Mouse (Mus musculus): Measurements from ENCODE around the gene Slc26a1.
A peak's percentile ranks its signal among the peaks of the same experiment; 100 is the strongest.

Slc26a1 gene

DNA sequence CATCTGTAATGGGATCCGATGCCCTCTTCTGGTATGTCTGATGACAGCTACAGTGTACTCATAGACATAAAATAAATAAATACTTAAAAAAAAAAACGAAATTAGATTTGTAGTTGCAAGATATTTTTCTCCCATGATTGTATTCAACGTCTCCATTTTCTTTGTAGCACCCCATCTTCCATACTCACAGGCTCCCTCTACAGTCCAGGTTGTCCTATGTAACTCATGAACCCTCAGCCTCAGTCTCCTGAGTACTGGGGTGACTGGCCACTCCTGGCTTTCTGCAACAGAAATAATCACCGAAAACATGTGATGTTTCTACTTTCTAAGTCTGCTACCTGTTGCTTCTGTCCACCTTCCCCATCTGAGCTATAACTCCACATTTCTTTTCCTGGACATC is 15.8 kb upstream of the Slc26a1 start:
- DNase-seq (ENCODE audit: low read depth, low spot score): no peak

DNA sequence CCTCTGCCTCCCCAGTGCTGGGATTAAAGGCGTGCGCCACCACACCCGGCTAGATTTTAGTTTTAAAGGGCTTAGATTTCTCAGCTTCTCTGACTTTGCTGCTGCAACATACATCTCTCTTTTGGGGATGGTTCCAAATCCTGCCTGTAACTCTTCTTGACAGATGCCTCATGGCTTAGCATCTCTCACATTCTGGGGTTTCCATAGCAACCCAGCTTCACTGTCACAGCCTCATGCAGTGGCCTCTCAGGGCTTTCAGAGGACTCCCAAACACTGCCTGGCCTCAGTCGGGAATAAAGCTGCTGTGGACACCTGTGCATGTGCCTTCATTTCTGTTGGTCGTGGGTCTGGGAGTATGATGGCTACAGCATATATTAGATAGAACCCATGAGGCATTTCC is 13.7 kb upstream of the Slc26a1 start:
- no peak for DNase-seq (ENCODE audit: low read depth, low spot score)

DNA sequence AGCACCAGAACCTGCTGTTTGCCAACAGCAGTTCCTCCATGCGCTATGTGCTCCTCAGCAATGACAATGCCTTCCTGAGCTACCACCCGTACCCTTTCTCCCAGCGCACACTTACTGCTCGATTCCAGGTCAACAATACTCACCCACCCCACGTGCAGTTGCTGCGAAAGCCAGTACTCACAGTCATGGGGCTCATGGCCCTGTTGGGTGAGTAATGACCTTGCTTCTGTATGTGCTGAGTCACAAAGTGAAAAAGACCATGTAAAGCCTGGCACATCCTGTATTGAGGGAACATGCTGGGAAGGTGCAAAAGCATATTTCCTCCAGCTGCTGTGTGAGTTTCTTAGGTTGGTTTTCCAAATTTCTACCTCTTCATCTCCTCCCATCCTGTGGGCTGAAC is 5.5 kb upstream of the Slc26a1 start:
- no peak for DNase-seq (ENCODE audit: low read depth, low spot score)

DNA sequence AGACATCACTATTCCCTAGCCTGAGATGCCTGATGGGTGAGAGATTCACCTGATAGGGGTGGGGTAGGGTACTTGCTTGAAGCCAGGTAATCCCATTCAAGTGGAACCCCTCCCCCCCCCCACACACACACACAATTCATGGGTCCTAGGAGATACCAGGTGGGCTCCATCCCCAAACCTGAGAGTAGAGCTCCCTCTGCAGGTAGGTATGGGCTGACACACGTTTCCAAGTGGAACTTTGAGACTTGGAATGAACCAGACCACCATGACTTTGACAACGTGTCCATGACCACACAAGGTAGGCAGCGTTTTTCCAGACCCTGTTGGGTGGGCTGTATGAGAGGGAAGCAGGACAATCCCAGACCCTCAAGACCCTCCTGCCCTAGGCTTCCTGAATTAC is 4.5 kb upstream of the Slc26a1 start:
- DNase-seq (ENCODE audit: low read depth, low spot score): peak; percentile 48

DNA sequence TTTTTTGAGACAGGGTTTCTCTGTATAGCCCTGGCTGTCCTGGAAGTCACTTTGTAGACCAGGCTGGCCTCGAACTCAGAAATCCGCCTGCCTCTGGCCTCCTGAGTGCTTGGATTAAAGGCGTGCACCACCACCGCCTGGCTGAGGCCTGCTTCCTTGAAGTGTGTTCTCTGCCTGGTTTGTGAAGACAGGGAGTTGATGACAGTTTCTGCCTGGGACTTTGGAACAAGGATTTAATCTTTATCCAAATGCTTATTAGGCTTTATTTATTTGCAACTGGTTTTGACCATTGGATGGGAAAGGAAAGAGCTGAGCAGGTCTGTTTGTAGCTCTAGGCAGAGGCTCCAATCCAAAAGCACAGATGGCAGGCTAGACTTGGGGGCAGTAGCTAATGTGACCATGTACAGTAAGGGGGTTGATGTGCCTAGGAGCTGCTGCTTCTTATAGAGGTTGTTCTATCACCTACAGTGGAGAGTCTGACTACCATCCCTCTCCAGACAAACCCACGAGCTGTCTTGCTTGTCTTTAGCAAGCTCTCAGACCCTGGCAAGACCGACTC is 3.0 kb upstream of the Slc26a1 start:
- DNase-seq (ENCODE audit: low read depth, low spot score): no peak

DNA sequence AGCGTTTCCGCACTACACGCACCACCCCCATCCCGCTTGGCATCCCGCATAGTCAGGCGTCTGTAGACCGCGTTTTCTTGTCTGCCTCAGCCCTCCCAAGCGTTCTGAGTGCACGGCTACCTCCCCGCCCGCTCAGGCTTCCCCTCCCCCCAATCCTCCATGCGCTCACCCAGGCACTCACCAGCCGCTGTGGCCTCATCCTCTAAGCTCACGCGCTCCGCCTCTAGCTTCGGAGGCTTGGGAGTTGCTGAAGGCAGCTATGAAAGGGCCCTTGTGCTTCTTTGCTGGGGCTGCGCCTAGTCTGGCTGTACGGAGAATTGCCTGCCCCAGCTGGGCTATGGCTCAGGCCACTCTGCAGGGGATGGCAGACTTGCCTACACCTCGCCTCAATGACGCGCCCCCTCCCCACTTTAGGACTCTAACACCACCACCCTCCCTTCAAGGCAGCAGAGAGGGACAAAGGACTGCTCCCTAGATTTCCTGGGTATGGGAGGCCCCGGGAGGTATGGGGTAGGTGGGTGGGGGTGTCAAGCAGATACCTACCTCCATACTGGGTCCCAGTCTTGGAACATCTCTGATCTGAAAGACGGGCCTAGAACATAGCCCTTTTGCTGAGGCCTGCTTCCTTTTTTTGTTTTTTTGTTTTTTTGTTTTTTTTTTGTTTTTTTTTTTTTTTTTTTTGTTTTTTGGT is 2.4 kb upstream of the Slc26a1 start:
- DNase-seq (ENCODE audit: low read depth, low spot score): peak; percentile 81

DNA sequence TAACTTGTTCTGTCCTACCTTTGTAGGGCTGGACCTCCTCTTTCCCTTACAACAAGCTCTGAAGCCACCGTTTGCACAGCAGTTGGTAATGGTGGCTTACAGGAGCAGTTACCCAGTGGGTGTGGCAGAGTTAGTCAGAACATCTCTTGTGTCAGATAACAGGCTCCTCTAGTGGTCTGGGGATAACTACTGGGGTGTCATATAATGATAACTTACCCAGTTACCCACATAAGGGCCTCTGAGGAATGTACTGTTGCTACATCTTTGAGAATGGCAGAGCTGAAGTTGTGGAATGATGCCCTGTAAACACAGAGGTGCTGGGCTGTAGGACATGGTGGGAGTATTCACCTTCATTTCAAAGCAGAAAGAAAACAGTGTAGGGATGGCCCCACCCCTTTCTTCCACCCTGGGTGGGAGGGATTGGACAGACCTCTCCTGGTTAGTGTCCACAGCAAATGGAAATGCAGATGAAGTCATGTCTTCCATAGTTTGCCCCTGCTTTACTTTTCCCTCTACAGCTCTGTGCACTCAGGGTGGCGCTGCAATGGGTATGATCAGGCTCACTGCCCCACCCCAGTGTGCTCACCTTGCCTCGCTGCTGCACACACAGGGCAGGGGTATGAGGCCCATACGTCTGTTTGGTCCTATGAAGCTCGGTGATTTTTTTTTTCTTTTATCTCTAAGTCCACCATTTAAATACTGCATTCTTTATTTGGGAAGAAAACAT is 1.6 kb upstream of the Slc26a1 start:
- no peak for DNase-seq (ENCODE audit: low read depth, low spot score)

DNA sequence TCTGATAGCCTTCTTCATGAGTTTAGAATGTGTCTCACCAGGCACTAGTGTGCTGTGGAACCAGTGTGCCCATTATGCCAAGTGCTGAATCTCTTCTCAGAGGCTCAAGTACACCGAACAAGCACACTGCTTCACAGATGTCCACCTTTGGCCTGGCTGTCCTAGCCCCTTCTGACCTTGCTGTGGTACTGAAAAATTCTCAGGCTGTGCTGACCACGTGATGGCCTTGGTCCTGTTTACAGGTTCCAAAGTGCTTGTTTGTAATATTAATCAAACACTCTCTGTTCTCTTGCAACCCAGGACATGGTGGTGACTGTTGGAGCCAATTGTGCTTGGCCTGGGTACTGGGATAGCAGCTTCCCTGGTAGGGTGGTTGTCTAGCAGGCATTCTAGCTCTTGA is 745 bp downstream of the Slc26a1 start:
- DNase-seq (ENCODE audit: low read depth, low spot score): no peak

DNA sequence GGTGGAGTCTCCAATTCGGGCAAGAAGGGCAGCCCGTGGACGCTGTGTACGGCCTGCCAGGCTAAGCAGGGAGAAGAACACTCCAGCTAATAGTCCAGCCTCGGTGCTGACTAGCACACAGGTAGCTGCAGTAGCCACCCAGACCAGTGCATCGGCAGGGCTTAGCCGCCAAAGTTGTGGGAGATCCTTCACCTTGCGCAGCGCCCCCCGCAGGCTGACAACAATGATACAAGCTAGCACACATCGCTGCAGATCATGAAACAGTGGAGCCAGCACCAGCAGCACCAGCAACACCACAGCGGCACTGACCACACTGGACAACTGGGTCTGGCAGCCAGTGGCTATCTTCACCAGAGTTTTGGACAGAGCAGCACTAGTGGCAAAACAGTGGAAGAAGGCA is 3.6 kb downstream of the Slc26a1 start:
- peak; percentile 40 for DNase-seq (ENCODE audit: low read depth, low spot score)

DNA sequence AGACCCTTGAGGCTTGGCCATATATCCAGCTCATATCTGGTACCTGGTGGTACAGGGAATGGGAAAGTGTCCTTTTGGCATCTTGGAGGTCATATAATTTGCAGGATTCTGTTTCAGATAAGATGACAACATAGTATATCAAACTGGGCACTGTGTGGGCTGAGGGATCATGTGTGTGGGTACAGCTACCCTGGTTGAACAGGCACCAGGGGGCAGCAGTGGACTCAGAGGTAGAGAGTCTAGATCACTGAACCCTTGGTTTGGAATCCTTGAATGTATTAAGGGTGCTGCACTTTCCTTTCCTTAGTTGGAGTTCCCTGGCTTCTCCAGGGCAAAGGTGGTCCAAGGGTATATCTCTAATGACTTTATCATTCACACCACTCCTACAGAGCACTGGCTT is 4.6 kb downstream of the Slc26a1 start:
- DNase-seq (ENCODE audit: low read depth, low spot score): peak; percentile 46

DNA sequence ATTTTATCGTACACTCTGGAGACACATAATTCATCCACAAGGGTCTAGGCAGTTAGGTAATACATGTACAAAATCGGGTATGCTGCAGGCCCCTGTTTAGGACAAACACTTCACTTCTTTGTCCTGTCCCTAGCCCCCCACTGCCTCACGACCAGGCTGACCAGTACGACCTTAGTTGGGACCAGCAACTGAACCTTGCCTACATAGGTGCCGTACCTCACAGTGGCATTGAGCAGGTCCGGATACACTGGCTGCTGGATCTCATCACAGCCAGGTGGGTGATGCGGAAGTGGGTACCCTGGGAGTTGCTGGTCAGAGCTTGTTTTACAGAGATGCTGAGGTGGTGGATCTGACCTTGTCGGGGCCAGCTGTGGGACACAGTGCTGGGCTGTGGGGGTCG is 5.4 kb downstream of the Slc26a1 start:
- DNase-seq (ENCODE audit: low read depth, low spot score): no peak

DNA sequence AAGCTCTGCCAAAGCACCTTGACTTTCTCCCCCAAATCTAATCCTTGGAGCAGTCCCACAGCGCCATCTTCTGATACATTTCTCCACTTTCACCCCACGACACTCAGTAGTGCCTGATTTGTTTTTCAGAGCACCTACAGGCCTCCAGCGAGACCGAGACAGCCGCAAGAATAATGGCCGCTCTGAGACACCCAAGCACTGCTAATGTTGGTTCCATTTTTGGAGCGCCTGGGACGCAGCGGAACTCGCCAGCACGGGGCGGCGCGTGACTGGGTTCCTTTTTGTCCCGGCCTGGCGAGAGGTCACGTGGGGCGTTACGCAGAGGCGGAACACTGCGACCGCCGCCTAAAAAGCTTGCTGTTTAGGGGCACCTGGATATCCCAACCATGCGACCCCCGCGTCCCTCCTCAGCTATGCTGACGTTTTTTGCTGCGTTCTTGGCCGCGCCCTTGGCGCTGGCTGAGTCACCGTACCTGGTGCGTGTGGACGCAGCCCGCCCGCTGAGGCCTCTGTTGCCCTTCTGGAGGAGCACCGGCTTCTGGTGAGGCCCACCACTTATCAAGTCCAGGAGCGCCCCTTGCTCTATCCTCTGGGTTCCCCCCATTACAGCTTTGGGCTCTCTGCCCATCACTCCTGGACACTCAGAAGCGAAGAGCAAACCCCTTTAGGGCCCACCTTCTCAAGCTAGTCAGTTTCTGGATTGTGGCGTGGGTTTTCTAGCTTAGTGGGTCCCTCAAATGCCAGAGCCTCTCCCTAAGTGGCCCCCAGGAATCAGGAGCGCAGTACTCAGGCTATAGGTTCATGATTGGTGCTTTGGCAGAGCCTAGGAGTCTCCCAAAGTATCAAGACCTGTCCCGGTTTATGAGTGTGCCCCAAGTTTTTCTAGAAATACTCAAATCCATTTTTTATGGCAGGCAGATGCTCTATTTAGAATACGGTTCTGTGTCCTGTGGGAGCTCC is 6.1 kb downstream of the Slc26a1 start, which contains the start of gene Dgkq:
Gene Dgkq (minus strand): TSS at position 696 of the 960 bp plus-strand sequence.
- DNase-seq (ENCODE audit: low read depth, low spot score): peak; percentile 87

DNA sequence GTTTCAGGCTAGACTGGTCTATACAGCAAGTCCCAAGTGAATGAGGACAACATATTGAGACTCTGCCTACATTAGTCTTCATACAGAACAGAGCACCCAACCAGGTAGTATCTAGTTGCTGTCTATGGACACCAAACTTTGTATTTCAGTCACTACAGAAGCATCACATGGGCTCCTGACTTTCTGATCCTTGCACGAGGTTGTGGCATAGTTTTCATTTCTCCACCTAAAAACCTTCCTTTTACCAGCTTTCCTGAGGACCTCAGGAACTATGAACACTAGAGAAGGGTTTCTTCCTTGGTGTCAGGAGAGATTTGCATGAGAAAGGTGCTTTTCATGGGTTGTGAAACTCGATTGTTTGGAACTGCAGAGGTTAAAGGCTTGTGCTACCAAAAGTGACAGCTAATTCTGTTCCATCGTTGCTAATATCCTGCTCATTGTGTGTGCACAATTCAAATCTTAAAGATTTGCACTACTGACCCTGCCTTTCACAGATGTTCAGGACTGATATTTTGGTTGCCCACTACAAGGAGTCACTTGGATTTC is 6.9 kb downstream of the Slc26a1 start:
- peak; percentile 62 for DNase-seq (ENCODE audit: low read depth, low spot score)

DNA sequence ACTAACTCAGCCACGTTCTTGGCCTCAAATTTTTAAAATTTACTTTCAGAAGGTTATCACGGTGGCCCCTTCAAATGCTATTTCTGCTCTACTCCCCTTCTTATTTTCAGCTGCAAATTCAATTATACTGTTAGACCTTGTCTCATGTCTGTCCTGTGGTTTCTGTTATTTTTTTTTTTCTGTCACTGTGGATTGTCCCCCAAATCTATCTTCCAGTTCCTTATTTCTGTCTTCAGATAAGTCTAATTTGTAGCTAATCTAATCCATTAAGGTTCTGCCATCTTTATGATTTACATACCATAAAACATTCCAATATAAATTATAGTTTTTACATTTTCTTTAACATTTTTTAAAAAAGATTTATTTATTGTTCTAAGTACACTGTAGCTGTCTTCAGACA is 8.0 kb downstream of the Slc26a1 start:
- no peak for DNase-seq (ENCODE audit: low read depth, low spot score)

DNA sequence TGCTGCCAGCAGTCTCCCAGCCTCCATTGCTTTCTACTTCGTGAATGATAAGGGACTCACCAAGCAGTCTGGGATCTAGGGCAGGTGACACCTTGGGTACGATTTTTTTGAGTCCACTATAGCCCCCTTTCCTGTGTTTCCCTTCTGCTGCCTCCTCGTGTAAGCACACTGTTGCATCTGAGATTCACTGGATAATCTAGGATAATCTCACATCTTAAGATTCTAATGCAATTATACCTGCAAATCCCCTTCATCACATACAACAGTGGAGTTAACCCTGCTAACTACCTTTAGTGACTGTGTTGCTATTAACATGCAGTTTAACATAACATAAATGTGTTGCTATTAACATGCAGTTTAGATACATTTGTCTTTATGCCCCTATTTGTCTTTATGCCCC is 10.3 kb downstream of the Slc26a1 start:
- no peak for DNase-seq (ENCODE audit: low read depth, low spot score)

DNA sequence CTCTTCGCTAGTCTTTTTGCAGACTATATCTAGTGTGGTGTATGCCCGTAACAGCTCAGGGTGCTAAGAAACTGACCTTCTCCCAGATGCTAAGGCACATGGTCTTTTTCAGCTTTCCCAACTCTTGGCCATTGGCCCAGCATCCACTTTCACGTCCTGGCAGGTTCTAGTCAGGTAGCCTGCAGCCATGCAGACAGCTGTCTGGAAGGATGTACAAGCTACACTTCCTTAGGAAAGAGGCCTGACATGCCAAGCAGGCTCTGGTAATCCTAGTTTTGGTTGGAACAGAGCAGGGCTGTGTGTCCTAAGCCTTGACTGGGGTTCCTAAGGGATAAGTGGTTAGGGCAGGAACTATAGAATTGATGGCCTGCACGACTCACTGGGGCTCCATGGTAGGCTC is 12.6 kb downstream of the Slc26a1 start:
- DNase-seq (ENCODE audit: low read depth, low spot score): no peak

DNA sequence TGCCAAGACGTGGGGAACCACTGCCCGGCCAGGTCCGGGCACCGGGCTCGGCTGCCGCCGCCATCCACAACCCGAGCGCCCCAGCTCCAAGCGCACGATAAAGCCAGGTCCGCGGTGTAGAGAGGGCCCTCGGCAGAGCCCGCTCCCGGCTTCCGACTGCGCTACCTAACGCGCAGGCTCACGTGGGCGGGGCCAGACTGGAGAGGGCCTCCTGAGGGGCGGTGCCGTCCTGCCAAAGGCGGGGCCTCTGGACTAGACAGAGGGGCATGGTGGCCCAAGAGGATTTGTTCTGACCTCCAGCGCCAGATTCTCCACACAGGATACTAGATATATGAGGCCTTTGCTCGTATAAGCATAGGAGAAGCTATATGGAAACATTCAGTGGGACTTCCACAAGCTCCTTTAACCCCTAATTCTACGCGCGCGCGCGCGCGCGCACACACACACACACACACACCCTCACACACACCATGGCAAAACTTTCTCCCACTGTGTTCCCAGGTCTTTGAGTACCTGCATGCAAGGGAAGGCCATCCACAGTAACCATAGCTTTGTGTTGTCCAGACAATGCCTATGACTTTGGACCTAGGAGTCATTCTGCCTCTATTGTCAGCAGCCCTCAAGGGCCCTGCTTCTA is 14.6 kb downstream of the Slc26a1 start:
- DNase-seq (ENCODE audit: low read depth, low spot score): peak; percentile 97

DNA sequence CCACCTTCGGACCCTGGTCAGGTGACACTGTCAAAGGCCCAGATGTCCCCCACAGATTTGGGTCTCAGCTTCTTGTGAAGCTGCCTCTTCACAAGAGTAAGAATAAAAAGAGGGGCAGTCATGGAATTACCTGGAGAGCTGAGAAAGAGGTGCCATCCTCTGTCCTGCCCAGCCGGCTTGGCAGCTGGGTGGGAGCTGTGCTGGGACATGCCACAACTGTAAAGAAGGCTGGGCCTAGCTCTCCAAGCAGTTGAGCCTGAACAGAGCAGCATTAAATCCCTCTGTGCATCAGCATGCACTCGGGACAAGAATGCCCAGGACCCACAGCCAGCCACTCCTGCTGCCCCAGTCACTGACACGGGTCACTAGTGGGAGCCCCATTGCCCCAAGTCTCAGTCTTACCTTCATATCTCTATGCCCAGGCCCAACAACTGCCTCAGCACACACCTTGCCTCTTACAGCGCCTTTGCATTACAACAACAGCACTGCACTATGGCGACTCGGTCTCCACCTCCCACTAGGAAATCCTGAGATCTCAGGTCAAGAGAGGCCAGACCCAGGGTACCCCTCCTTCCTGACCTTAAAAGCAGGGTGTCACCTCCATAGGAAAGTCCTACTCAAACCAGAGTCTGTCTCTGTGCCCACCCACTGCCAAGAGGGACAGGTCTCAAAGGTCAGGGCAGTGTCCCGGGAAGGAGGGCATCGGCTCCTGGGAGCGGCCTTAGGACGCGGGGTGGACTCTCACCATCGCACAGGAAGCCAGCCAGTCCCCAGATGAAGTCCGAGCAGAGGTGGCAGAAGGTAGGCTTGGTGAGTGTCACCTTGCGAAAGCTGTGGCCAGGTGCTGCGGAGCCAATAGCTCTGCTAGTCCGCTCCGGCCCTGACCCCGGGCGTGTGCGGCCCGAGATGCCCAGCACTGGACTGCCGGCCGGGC is 15.4 kb downstream of the Slc26a1 start, which contains the start of gene Idua:
Gene Idua (plus strand): TSS at position 634 of the 934 bp plus-strand sequence.
- peak; percentile 27 for DNase-seq (ENCODE audit: low read depth, low spot score)

DNA sequence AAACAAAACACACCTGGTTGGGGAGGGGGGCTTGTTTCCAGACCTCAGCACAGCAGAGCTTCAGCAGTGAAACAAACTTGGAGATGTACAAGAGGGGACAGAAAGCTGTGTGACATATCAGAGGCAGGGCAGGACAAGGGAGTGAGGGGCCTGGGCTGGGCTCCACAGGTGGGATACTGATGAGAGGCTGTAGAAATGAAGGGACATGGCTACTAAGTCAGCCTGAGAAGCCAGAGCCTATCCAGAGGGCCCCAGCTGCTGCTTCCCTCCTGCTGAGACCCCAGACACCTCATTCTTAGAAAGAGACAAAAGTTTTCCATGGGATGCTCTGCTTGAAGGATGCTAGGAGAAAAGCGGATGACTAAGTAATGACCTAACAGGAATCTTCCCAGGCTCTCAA is 16.8 kb downstream of the Slc26a1 start:
- no peak for DNase-seq (ENCODE audit: low read depth, low spot score)

DNA sequence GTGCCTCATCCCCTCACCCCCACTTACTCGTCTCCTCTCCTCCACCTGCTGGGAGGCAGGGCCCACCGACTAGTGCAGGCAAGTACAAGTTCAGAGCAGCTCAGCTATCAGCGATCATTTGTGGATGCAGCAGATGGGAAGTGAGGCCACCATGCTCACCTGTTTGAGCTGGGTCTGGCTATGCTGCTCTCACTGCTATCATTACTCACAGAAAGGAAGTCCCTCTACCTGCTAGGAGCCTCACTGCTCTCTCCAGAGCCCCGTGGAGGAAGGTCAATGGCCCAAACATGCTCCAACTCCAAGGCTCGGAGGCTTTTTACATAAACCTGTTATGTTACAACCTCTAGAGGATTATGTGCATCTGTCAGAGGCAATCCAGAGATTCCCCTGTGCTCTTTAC is 18.0 kb downstream of the Slc26a1 start:
- DNase-seq (ENCODE audit: low read depth, low spot score): no peak
